Mouse (Mus musculus) ES-E14 (cell line): ENCODE data around the gene Hist2h3c2.

Experiments used
- CHD2 ChIP-seq: IDR thresholded peaks from 2 replicates; pipeline ENCODE4 v1.6.1; 2014; ENCODE audit warnings: mild to moderate bottlenecking, low read depth, low read length, inconsistent platforms
- HCFC1 ChIP-seq: IDR thresholded peaks from 2 replicates; pipeline ENCODE4 v1.6.1; 2012; ENCODE audit warnings: low read length, inconsistent platforms, borderline replicate concordance; ENCODE audit not compliant: insufficient read depth
- ZNF384 ChIP-seq: IDR thresholded peaks from 2 replicates; pipeline ENCODE4 v1.6.1; 2012; ENCODE audit warnings: low read depth, low read length, inconsistent platforms

- TF ChIP-seq ZNF384 (no peak), HCFC1 (no peak), CHD2 (no peak)
Measured at GRCm38 (mm10) chr3:96236834-96237334, 2.0 kb downstream of the Hist2h3c2 start.
